Mouse (Mus musculus) adrenal gland, postnatal 36 days (tissue): ENCODE measurements at regions not wholly inside any gene's neighbourhood (a gene's known extent, or its start where the extent isn't known, plus 50 kb on each side); places are given as distances from the start of the nearest gene placed in this dataset.
A peak's percentile ranks its signal among the peaks of the same experiment; 100 is the strongest.

Source experiments
- DNase-seq, 2 experiments: peaks; one replicate each; pipeline ENCODE4 v3.0.0; 2021; ENCODE audit warnings: mixed read lengths in 1 of 2

DNA sequence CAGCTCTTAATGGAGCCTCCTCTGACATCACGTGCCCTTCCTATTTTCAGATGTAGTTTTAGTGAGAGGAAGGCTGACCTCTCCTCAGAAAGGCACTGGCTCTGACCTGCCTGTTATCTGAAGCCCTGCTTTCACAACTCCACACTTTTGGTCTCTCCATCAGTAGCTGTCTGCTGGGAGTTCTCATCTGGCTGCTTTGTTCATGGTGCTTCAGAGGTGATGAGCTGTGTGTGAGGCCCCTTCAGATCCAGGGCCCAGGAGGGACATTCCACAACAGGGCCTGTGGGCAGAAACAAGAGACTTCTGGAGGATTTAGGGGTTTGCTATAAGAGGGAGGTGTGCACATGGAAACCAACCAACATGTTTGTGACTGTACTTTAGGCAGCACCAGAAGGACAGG is 50.8 kb upstream of the Fhl2 start:
- no peak for DNase-seq

DNA sequence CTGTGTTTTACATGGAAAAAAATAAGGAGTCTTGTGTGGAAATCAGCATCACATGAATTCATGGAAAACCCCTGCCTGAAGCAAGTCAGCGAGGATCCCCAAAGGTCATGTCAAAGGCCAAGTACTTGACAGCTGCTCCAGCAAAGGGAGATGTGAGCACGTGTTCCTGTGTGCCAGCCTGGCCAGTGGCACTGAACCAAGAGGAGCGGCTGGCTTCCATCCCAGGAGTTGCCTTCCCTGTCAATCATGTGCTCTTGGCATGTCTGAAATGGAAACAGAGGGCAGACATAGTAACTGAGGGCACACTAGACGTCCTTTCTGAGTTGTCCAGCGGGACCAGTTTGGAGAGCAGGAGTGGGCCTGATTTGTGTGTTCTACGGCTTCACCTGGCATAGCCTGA is 53.5 kb upstream of the Fhl2 start:
- peak; percentile 44 to 57 for DNase-seq

GRCm38 (mm10) chr1:43251356-43251755 is 54.6 kb upstream of the Fhl2 start:
- no peak for DNase-seq

GRCm38 (mm10) chr1:43254129-43254528 is 57.3 kb upstream of the Fhl2 start:
- no peak for DNase-seq

GRCm38 (mm10) chr1:43256078-43256477 is 59.3 kb upstream of the Fhl2 start:
- no peak for DNase-seq

DNA sequence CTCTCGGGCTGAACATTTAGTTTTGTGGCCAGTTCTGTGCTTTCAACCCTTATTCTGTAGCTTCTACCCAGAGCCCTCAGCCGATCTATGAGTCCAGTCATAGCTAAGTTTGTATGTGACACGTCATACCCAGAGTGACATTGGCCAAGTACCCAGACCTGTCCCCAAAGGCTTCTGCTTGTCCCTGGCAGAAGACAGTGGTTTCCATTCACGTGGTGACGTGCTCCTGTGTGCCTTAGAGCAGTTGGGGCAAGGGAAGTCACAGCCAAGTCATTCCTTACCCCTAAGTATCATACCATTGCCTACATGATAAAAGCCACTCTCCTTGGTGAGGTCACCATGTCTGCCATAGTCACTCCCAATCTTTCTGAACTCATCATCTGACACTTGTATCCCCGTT is 61.1 kb upstream of the Fhl2 start:
- DNase-seq: no peak

DNA sequence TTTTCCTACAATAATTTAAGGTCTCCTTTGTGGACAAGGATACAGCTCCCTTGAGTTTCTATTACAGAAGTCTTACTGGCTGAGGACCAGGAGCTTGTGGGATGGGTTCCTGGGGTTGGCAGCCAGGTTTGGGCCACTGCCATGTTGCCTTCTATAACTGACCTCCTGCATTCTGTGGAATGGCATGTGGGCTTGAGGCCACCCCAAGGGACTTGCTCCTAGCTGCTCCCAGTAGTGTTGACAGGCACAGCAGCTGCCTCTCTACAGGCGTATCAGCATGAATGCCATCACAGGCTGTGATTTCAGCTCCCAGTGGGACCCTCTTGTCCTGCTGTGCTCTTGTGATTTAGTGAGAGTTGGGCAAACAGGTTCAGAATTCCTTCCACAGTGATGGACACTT is 63.1 kb upstream of the Fhl2 start:
- peak; percentile 12 to 33 for DNase-seq

GRCm38 (mm10) chr1:43260491-43260890 is 63.7 kb upstream of the Fhl2 start:
- DNase-seq: no peak

DNA sequence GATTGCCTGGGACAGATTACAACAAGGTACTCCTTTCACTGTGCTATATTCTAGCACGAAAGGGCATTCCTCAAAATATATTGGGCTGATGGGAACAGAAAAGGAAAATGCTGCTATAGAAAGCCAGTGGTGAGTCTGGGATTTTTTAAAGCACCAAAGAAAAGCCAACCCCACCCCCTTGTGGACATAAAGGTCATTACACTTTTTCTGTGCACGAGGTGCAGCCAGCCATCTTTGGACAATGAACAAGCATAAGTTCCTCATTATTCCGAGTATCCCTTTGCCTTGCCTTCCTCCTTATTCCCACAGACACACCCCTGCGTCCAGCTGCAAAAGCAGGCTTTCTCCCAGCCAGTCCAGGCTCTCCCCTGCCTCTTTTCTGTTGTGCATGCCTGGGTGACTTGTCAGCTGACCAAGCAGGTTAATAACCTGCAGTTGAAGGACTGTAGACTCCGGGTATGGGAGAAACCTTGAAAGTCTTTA is 67.7 kb upstream of the Fhl2 start:
- DNase-seq: peak; percentile 57 to 77

GRCm38 (mm10) chr1:43265699-43266455 is 69.1 kb upstream of the Fhl2 start:
- no peak for DNase-seq

DNA sequence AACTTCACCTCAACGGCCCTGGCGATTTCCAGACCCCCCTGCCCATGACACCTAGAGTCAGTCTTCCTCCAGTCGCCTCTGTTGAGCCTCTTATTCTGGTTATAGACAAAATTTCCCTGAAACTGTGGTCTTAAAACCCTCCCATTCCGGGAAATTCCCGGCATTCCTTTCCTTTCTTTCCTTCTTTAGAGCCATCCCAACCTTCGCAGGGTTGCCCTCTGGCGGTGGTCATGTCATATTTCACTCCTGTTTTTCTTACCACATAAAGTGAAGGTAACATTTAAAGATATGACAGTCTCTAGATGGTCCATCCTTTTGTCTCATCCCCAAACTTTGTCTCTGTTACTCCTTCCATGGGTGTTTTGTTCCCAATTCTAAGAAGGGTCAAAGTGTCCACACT is 72.9 kb upstream of the Fhl2 start:
- peak; percentile 15 to 20 for DNase-seq

DNA sequence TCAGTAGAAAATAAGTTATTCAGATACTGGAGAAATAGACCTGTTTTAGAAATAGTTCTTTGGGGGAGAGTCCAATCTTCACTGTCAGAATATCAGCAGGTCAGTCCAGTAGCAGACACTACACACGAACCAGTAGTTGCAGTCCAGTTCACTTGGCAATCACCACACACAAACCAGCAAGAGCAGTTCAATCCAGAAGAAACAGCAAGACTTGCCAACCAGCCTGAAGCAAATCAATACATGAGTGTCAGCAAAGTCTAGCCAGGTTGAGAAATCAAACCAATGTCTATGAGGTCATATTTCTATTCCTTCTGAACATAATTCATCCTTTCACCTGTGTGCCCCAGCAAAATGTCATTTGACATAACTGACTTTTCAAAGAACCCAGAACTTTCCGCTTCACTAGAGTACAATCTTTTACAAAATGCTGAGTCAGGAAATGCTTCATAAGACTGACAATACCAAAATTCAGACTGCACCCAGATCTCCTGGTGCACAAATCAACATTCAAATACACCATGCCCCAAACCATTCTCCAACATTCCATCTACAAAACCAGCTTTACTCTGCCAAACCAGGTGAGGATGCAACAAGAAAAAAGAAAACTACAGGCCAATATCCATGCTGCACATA is 76.6 kb upstream of the Fhl2 start:
- no peak for DNase-seq

- no peak for DNase-seq
Measured at GRCm38 (mm10) chr1:43291736-43292135, 95.0 kb upstream of the Fhl2 start.

DNA sequence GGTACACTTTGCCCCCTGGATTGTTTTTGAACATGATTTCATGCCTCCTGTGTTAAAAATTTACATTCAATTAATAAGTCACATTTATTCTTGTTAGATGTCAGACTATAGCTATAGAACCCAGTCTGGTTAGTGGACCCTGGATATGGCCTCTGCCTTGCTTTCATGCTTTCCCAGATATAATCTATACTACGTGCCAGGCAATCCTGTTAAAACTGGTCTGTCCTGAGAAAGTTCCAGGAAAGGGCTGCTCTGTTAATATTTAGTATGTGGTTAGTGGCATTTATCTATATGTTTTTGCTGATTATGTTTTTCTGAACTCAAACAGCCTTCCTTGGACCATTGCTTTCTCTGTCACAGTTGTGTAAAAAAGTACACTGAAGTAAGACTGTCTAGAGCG is 95.8 kb upstream of the Fhl2 start:
- no peak for DNase-seq

GRCm38 (mm10) chr1:43294221-43295012 is 97.6 kb upstream of the Fhl2 start:
- no peak for DNase-seq

DNA sequence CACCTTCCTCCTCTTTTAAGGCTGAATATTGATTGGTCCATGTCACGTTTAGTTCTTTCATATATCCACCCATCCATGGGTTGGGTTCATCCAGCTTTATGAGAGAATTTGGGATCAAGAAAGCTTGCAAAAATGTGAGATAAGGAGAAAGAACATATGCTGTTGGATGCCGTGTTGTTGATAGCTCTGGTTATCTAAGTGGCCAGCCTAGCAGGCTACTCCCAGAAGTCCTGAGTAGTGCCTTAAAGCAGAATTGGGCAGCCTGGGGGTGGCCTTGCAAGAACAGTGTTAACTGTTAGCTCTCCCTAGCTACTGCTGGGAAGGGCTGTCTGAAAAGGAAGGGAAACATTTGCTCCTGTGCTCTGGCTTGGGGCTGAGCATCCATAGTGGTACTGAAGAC is 100.8 kb upstream of the Fhl2 start:
- no peak for DNase-seq

GRCm38 (mm10) chr1:43298746-43299145 is 102.0 kb upstream of the Fhl2 start:
- peak in 1 of 2 experiments; percentile 15 for DNase-seq

DNA sequence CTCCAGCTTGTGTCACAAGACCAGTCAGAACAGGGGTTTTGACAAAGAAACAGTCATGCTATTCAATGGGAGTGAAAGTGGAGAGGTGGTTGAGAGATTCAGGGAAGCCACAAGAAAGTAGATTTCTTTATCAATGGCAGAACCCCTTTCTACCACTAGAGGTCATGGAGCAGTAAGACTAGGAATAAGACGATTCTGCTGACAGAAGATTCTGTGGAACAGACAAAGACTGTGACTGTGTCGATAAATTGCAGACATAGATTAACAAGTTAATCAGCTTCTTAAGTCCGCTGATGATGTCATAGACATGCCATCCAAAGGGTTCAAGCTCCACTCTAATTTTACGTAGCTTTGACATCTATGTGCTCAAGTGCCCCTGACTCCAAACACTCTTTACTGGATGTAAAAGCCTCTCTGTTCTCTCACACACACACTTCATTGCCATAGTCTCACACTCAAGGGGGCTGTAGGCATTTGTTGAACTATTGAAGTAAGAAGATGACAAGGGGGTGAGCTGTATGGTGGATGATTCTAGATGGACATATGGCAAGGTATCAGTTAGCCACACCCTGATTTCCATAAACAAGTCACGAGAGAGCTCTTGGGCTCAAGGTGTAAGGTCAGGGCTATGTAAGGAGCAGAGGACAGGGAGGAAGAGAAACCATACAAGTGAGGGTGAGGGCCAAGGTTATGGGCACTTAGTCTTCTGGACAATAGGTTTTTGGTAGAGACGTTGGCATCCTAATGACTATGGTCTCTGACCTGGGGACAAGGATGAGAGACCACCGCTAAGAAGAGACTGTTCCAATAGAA is 102.9 kb upstream of the Fhl2 start:
- DNase-seq: no peak

GRCm38 (mm10) chr1:43300676-43301075 is 103.9 kb upstream of the Fhl2 start:
- DNase-seq: no peak

DNA sequence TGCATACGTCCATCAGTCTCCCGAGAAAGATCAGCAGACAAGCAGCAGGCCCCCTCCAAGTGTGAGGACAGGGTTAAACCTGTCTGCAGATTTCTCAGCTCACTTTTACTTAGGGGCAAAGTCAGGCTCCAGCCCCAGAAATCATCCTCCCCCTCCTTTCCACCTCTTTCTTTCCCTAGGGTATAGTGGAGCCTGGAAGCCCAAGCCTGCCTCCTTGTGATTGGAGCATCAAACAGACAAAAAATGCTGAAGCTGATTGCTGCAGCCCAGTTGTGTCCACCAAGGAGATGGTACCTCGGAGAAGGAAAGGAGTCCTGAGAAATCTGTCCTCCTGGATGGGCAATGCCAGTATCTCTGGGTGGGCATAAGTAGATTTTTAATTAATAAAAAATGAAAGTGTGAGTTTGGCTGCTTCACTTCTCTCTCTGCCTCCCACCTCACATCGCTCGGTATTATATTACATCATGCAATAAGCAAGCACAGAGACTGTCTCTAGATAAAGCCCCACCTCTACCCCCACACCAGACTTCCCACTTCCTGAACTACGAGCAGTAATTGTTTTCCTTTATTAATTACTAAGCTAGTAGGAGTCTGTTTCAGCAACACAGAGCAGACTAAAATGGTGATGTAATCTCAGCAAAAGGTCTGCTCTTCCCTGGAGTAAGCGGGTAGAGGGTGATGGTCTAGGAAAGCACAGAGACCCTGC is 105.2 kb upstream of the Fhl2 start:
- DNase-seq: no peak

DNA sequence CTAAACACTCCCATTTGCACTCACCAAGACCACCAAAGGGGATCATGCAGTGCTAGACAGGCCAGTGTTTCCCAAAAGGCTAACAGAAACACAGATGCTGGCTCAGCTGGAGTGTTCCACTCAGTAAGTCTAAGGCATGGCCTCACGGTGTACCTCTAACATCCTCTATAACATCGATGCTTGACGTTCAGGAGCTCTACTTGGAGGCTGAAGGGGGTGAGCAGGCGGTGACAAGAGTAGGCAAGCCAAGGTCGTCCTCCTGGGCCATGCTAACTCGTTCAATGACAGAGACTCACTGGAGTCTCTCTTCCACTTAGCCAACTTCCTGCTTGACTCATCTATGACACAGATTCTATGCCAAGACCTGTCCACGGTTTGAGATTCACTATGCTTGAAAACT is 105.9 kb upstream of the Fhl2 start:
- DNase-seq: peak; percentile 58 to 65
